Mouse (Mus musculus) embryonic facial prominence, embryonic 14.5 days (tissue): ENCODE results near the gene Smg7. TPM values are rescaled to one million over a fixed set of nuclear protein-coding genes. Genes with fewer than 3 reads are reported as not detected.

Source experiments
- ATAC-seq: fragments of 200-750 bp; cut with Nextera tagmentation; 2 replicates; pipeline ENCODE4 v1.8.0; 2017; ENCODE audit warnings: low read depth, moderate number of reproducible peaks, moderate TSS enrichment
- DNase-seq: peaks from one replicate; pipeline ENCODE4 v3.0.0-alpha.2; 2015; ENCODE audit warnings: low spot score
- H3K27ac ChIP-seq: fragments of 300-500 bp; sonication (generic); replicated peaks from 2 replicates; pipeline ENCODE4 v1.5.1; 2014; ENCODE audit warnings: low read depth, mild to moderate bottlenecking, low read length, moderate library complexity
- H3K27me3 ChIP-seq: fragments of 300-500 bp; sonication (generic); replicated peaks from 2 replicates; pipeline ENCODE4 v1.6.1; 2014; ENCODE audit warnings: low read length; ENCODE audit not compliant: control insufficient read depth, insufficient read depth
- H3K36me3 ChIP-seq: fragments of 300-500 bp; sonication (generic); 2 replicates; pipeline ENCODE4 v1.6.1; 2014; ENCODE audit warnings: low read length, mixed read lengths; ENCODE audit not compliant: control insufficient read depth, insufficient read depth
- H3K4me1 ChIP-seq: fragments of 300-500 bp; sonication (generic); 2 replicates; pipeline ENCODE4 v1.6.1; 2014; ENCODE audit warnings: antibody characterized with exemption, low read length; ENCODE audit not compliant: control insufficient read depth, insufficient read depth
- H3K4me2 ChIP-seq: fragments of 300-500 bp; sonication (generic); 2 replicates; pipeline ENCODE4 v1.6.1; 2014; ENCODE audit warnings: low read depth, mild to moderate bottlenecking, low read length, moderate library complexity, mixed read lengths
- H3K4me3 ChIP-seq: fragments of 300-500 bp; sonication (generic); 2 replicates; pipeline ENCODE4 v1.5.1; 2014; ENCODE audit warnings: low read depth, mild to moderate bottlenecking, low read length
- H3K9ac ChIP-seq: fragments of 300-500 bp; sonication (generic); 2 replicates; pipeline ENCODE4 v1.6.1; 2014; ENCODE audit warnings: low read depth, mild to moderate bottlenecking, low read length, moderate library complexity, mixed read lengths
- H3K9me3 ChIP-seq: fragments of 300-500 bp; sonication (generic); 2 replicates; pipeline ENCODE4 v1.6.1; 2016; ENCODE audit warnings: low read length; ENCODE audit not compliant: control insufficient read depth
- WGBS: fragments of 180-500 bp; shearing (Covaris S2); extraction: QIAGEN DNeasy Blood & Tissue Kit; methylation state at CpG from one replicate; pipeline ENCODE4 v1.1.7; 2014; 5-methylcytosine and 5-hydroxymethylcytosine counted together
- polyA plus RNA-seq: library from polyadenylated mRNA; unstranded; fragments of >200 nt; fragmentation: Nextera tagmentation; extraction: Ambion mirVana; gene quantifications from 2 replicates; pipeline ENCODE4 v1.2.1, GENCODE M21; 2014

The Smg7 gene
- polyA plus RNA-seq, 1 experiment from 2014 or later: 29.5 TPM

DNA sequence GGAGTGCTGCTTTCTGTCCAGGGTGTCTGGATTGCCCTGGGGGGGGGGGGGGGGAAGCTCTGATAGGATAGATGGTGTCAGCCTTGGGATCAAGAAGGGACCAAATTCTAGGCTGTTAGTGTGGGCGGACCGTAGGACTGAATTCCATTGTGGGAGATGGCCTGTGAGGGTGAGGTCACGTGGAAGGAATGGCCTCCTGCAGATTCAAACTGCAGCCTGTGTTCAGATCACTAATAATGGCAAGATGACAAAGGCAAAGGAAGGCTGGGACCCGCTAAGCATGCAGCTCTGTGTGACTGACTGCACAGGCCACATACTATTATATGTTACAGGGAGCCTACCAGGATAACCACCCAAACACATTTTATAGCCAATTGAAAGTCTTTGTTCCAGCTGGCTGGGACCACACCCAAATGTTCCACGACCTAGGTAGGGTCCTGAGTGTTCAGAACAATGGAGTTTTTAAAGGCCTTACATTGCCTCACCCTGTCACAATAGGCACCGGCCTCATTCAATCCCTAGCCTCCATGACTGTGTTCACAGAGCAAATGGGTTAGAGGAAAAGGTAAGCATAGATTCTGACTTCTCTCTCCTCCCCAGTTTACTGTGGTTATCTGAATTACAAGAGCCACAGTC, 108.8 kb downstream of the Smg7 start:
- Histone ChIP-seq H3K27me3 (no peaks in the 10 kb centered on the region), H3K4me1 (no peaks in the 10 kb centered on the region; the same call in 1 of the 2 replicates), H3K4me3 (no peak overlapping the region), H3K9ac (no peak overlapping the region), H3K4me2 (no peak overlapping the region), H3K36me3 (no peaks in the 10 kb centered on the region), H3K9me3 (no peaks in the 10 kb centered on the region), H3K27ac (peak overlapping the region; percentile 13)
- ATAC-seq (no peak; the same call in 1 of the 2 replicates), DNase-seq (peak; percentile 29)
- 53% methylated on average over 6 of the region's 6 CpGs for WGBS

DNA sequence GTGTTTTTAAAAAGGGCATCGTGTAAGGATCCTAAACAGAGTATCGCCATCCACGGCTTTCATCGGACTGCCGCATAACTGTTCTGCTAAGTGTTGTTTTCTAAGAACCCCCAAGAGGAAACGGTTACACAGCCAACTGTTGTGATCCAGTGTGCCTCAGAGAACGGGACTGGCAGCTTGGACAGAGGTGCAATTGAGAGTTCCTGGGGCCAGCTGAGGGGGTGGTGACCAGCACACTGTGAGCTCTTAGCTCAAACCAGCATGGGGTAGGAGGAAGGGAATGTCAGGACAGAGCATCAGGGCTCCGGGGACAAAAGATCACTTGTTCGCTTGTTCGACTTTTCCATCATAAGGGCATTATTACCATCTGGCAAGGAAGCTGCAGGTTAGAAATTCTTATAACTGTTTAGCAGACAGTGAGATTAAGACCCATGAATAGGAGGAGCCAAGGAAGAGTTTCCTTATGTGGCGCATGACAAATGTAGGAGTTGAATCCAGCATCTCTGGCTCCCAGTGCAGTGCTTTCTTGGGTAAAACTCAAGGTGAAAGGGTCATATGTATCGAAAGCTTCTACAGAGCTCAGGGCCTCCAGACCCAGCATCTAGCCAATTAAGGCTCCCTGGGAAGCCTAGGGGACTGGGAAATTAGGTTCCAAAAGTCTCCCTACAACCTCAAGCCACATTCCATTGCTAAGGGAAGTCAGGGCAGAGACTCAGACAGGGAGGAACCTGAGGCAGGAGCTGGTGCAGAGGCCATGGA, 109.5 kb downstream of the Smg7 start:
- Histone ChIP-seq H3K36me3 (no peaks in the 10 kb centered on the region), H3K27me3 (no peaks in the 10 kb centered on the region), H3K4me1 (no peaks in the 10 kb centered on the region; the same call in 1 of the 2 replicates), H3K4me3 (no peak overlapping the region), H3K27ac (peak overlapping the region; percentile 13), H3K9me3 (no peaks in the 10 kb centered on the region), H3K9ac (no peak overlapping the region), H3K4me2 (no peak overlapping the region)
- DNase-seq (peak; percentile 56), ATAC-seq (peak; percentile 70; the same call in 1 of the 2 replicates)
- 26% methylated on average over 12 of the region's 12 CpGs for WGBS

DNA sequence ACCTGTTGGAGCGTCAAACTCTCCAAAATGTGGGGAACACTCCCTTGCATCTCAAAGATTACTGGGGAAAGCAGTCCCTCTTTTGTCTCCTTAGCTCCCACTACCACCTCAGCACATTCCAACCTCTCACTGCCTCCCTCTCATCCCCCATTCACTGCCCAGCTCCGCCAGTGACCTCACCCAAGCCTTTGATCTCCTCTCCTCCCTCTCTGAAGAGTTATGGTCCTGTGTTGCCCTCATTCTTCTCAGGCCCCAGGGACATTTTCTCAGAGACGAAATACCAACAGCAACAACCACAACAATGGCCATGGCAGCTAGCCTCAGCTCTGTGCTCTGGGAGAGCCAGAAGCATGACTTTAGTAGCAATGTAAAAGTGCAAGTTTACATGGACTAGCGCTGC, 111.2 kb downstream of the Smg7 start:
- 31% methylated on average over 4 of the region's 4 CpGs for WGBS
- ATAC-seq (no peak), DNase-seq (no peak)
- Histone ChIP-seq H3K9me3 (no peaks in the 10 kb centered on the region), H3K4me1 (no peaks in the 10 kb centered on the region; the same call in 1 of the 2 replicates), H3K27ac (no peak overlapping the region), H3K27me3 (no peaks in the 10 kb centered on the region), H3K4me3 (no peak overlapping the region), H3K9ac (no peak overlapping the region), H3K4me2 (no peak overlapping the region), H3K36me3 (no peaks in the 10 kb centered on the region)

GRCm38 (mm10) chr1:152790821-152791220, 111.6 kb downstream of the Smg7 start:
- H3K4me2 ChIP-seq: no peak overlapping the region
- H3K4me3 ChIP-seq: no peak overlapping the region
- no peak overlapping the region for H3K9ac ChIP-seq
- no peaks in the 10 kb centered on the region for H3K9me3 ChIP-seq
- H3K36me3 ChIP-seq: no peaks in the 10 kb centered on the region
- no peaks in the 10 kb centered on the region; the same call in 1 of the 2 replicates for H3K4me1 ChIP-seq
- no peaks in the 10 kb centered on the region for H3K27me3 ChIP-seq
- DNase-seq (no peak), ATAC-seq (no peak)
- no peak overlapping the region for H3K27ac ChIP-seq
- WGBS: 27% methylated on average over 6 of the region's 6 CpGs

- ATAC-seq (no peak; the same call in 1 of the 2 replicates), DNase-seq (peak; percentile 63)
- no peaks in the 10 kb centered on the region for H3K27me3 ChIP-seq
- WGBS: 30% methylated on average over 12 of the region's 12 CpGs
- H3K4me2 ChIP-seq: no peak overlapping the region
- H3K4me3 ChIP-seq: no peak overlapping the region
- no peak overlapping the region for H3K9ac ChIP-seq
- H3K36me3 ChIP-seq: no peaks in the 10 kb centered on the region
- H3K4me1 ChIP-seq: no peaks in the 10 kb centered on the region; the same call in 1 of the 2 replicates
- no peak overlapping the region for H3K27ac ChIP-seq
- H3K9me3 ChIP-seq: no peaks in the 10 kb centered on the region
Observed at GRCm38 (mm10) chr1:152790254-152790653, 112.2 kb downstream of the Smg7 start.

- 25% methylated on average over 4 of the region's 4 CpGs for WGBS
- no peak overlapping the region for H3K4me3 ChIP-seq
- no peaks in the 10 kb centered on the region; the same call in 1 of the 2 replicates for H3K4me1 ChIP-seq
- DNase-seq (no peak), ATAC-seq (no peak)
- no peaks in the 10 kb centered on the region for H3K9me3 ChIP-seq
- H3K27ac ChIP-seq: no peak overlapping the region
- no peak overlapping the region for H3K4me2 ChIP-seq
- H3K9ac ChIP-seq: no peak overlapping the region
- no peaks in the 10 kb centered on the region for H3K36me3 ChIP-seq
- H3K27me3 ChIP-seq: no peaks in the 10 kb centered on the region
Observed at GRCm38 (mm10) chr1:152788121-152788660, 114.3 kb downstream of the Smg7 start.

Other genes with a start within 250 kb of the Smg7 start
- gene Apobec4, start 152.1 kb downstream of the Smg7 start, polyA plus RNA-seq: 0.13 and 0.25 TPM in 2 replicates
- 43.7 and 50.7 TPM in 2 replicates for gene Rgl1, start 136.3 kb downstream of the Smg7 start, polyA plus RNA-seq
- 267 and 269 TPM in 2 replicates for gene Arpc5, start 136.1 kb downstream of the Smg7 start, polyA plus RNA-seq
- 5.9 and 6.1 TPM in 2 replicates for gene Ncf2, start 102.5 kb downstream of the Smg7 start, polyA plus RNA-seq
- gene Nmnat2, start 52.3 kb upstream of the Smg7 start, polyA plus RNA-seq: 3.7 and 5.3 TPM in 2 replicates